Mouse (Mus musculus) left cerebral cortex, postnatal 10 days (tissue): ENCODE data around the gene Olr1. TPM values are rescaled to one million over a fixed set of nuclear protein-coding genes. Genes with fewer than 3 reads are reported as not detected.
"Not testable (repeated sequence)": the region's sequence is repeated elsewhere in the genome, so short reads cannot be mapped to it uniquely, and the experiment has no call there.

ENCODE experiments used
- DNase-seq, 2 experiments: peaks; one replicate each; pipeline ENCODE4 v3.0.0; 2021 to 2022; ENCODE audit warnings: low spot score in 2 of 2, mixed read lengths in 1 of 2; ENCODE audit errors: extremely low spot score in 1 of 2
- intact Hi-C: fragments of 180-260 bp; cut with DNase I; formaldehyde crosslinking; loops from one replicate; pipeline ENCODE4 v1.15.1; 2025
- total RNA-seq, 2 experiments: library from RNA; stranded (reverse); gene quantifications; 2 replicates each; pipeline ENCODE4 v1.2.3; 2021

Gene Olr1
- total RNA-seq, 2 experiments from 2014 or later: not detected

DNA sequence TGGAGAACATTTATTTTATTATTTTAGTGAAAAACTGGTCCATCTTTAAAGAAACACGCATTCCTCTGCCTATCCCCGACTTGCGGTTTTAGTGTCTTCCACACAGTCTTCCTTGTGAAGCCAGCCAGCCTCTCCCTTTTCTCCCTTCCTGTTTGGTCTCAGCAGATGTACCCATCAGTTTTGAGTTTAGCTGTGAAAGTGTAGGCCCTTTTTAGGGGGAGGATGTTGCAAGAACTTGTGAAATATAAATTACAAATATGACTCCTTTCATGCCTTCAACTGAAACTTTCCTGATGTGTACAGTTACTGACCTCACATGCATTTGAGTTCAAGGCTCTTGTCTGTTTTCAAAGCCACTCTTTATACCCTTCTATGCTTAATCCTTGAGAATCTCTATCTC is 8.1 kb upstream of the Olr1 start:
- intact Hi-C loops: no loop called here
- DNase-seq: no peak

- DNase-seq: no peak
- intact Hi-C loops: no loop called here
Measured at GRCm38 (mm10) chr6:129514376-129514775, 7.4 kb upstream of the Olr1 start.

- peak in 1 of 2 experiments; percentile 10 for DNase-seq
- intact Hi-C loops: no loop called here
Measured at GRCm38 (mm10) chr6:129513409-129513808, 6.4 kb upstream of the Olr1 start.

DNA sequence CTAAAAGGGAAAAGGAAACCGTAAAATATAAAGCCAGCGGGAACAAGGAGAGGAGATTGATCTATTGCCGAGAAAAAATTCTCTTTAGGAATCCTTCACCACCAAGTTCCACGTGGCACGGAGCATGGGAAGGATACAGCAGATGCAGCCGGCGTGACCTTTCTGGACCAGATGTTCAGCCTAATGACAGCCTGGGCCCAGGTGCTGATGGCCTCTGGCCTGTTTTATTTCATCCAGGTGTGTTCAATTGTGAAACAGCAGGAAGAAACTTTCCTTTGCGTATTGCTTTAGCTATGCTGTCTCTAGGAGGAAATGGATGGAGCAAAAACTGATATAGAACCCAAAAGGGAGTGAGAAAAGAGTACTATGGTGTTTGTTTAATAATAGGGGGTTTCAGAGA is 5.9 kb upstream of the Olr1 start:
- DNase-seq: no peak
- intact Hi-C loops: no loop called here

GRCm38 (mm10) chr6:129512367-129512766 is 5.4 kb upstream of the Olr1 start, which contains the start of gene Tmem52b:
Gene Tmem52b (plus strand): TSS chr6:129512555.
- DNase-seq: no peak
- intact Hi-C loops: no loop called here

- no peak for DNase-seq
- intact Hi-C loops: no loop called here
Measured at GRCm38 (mm10) chr6:129510120-129510911, 3.4 kb upstream of the Olr1 start.

DNA sequence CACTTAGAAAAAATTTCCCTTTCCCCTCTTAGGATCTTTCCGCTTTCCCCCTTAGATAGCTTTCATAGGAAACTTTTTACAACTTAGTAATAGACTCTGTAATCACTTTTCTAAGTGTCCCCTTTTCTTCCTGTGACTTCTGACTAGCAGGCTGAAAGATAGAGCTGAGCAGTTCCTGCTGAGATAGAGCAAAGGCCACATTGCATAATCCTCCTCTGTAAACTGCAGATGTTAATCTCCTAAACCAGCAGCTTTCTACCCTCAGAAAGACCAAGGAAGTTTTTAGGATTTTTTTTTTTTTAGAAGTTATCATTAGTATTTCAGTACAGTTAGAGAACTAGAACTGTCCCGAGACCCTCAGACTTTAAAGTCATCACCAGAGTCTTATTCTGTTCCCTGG is 3.5 kb downstream of the Olr1 start:
- intact Hi-C loops: no loop called here
- no peak for DNase-seq

DNA sequence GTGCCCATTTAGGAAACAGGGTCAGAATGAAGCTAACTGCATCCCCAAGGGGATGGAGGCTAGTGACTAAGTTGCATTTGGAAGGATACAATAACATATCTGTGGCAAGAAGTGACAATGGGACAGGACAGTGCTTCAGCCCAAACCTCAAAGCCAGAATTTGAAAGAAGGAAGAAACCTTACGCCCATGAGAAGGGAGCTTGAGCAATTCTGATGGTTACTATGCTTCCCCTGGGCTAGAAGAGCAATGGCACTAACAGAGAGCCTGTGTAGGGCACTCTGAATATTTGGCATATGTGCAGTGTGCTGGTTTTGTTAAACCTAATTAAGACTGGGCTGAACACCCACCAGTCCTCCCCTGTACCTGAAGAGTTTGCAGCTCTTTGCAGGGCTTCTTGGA is 7.4 kb downstream of the Olr1 start:
- intact Hi-C loops, DNase-seq: not testable (repeated sequence)

DNA sequence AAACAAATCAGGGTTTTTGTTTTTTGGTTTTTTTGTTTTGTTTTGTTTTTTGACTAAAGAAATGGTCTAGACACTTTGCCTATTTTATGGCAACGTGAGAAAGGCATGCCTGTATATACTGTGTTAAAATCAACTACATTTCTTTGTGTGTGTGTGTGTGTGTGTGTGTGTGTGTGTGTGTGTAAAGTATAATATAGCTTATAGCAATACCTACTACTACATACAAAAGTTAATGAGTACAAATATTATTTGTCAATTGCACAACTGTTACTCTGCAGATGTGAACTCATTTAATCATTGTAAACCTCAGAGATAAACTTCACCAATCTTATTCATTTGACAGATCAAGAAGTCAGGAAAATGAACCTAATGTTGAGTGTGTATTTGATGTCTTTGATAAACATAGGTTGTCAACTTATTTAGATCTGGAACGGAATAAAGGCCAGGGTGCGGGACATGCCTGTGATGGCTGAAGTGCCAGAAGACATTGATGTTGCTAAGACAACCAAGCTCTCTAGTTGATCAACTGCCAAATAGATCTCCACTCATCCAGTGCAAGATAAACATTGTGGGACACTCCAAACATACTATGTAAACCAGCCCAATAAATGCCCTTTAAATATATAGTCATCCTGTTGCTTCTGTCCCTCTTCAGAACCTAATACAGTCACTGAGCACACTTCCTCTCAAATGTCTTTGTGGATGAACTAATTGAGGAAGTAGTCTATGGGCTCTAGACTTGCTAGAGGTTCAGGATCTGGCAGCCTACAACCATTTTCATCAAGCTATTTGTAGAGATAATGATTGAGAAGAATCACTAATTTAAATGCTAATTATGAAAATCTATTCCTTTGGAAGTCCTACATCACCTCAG is 9.4 kb downstream of the Olr1 start:
- intact Hi-C loops: no loop called here
- DNase-seq: no peak

DNA sequence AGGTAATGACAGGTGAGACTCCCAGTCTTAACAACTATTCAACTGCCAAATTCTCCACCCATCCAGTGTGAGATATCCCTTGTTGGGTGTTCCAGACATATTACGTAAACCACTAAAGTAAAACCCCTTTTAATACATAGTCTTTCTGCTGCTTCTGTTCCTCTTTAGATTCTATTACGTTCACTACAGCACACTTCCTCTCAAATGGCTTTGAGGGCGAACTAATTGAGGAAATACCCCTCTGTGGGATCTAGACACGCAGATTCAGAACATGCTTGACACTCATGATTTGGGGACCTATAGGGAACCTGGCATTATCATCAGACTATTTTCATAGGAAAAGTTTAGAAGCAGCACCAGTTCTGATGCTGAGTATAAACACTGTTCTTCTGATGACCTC is 12.0 kb downstream of the Olr1 start:
- DNase-seq: no peak
- intact Hi-C loops: no loop called here

GRCm38 (mm10) chr6:129480089-129480958 is 26.6 kb downstream of the Olr1 start:
- peak in 1 of 2 experiments; percentile 24 for DNase-seq
- intact Hi-C loops: no loop called here

GRCm38 (mm10) chr6:129476404-129477126 is 30.4 kb downstream of the Olr1 start:
- intact Hi-C loops: loop anchor here (10.0 kb wide), 1 partner anchor 82 kb away; the partner anchor contains the start of gene Clec1b
- no peak for DNase-seq

GRCm38 (mm10) chr6:129472627-129473026 is 34.3 kb downstream of the Olr1 start:
- intact Hi-C loops: loop anchor here (10.0 kb wide), 1 partner anchor 78 kb away; the partner anchor contains the start of gene Clec1b
- DNase-seq: no peak

GRCm38 (mm10) chr6:129471386-129471785 is 35.6 kb downstream of the Olr1 start:
- no peak for DNase-seq
- intact Hi-C loops: loop anchor here (10.0 kb wide), 1 partner anchor 77 kb away; the partner anchor contains the start of gene Clec1b

- DNase-seq: peak in 1 of 2 experiments; percentile 56
- intact Hi-C loops: no loop called here
Measured at GRCm38 (mm10) chr6:129451411-129452039, 55.4 kb downstream of the Olr1 start, which contains the start of gene Clec1a. Gene Clec1a (minus strand): TSS chr6:129452000.

DNA sequence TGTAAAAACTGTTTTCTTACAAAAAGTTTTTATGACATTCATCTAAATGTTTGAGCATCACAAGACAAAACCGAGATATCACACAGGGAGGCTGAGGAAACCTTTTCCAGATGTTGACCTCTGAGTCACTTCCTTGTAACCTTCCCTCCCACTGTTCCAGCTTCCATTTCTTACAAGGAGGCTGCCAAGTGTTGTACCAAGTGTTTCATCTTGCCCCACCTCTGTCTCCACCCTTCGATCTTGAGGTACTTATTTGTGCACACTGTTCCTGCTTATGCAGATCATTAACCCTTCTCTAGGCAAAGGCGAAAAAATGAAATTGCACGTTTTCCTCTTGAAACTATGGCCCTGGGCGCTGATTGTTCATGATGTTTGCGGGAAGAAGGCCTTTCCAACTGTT is 57.2 kb downstream of the Olr1 start:
- DNase-seq: peak in 1 of 2 experiments; percentile 18
- intact Hi-C loops: no loop called here

DNA sequence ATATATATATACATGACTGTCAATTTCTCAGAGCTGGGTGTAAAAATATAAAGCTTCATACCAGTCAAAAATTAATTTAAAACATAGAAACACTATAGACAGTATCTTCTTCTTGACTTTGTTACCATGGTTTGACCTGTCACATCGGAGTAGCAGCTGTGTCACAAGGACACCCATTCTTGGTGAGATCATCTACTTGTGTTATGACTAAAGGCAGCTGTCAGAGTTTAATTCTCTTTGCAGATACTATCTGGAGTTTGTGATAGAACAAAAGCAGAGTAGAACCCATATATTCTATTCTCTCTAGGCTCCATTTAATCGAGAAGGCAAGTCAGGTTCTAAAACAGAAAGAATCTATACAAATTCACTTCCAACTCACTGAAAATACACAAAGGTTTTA is 68.9 kb downstream of the Olr1 start:
- DNase-seq: no peak
- intact Hi-C loops: no loop called here

- intact Hi-C loops: no loop called here
Measured at GRCm38 (mm10) chr6:129436025-129436424, 70.9 kb downstream of the Olr1 start.

More at GRCm38 (mm10) chr6:129436025-129436424, 70.9 kb downstream of the Olr1 start:
- DNase-seq: no peak
